Mouse (Mus musculus): Measurements from ENCODE around the gene Gxylt2. TPM values are rescaled to one million over a fixed set of nuclear protein-coding genes. Genes with fewer than 3 reads are reported as not detected.

The Gxylt2 gene
- polyA plus RNA-seq, 1 experiment from 2014 or later = 0.93 TPM

- no peak overlapping the region for H3K4me2 ChIP-seq
- no peaks in the 10 kb centered on the region for H3K27me3 ChIP-seq (ENCODE audit: control insufficient read depth, insufficient read depth, low read length)
- no peak overlapping the region for H3K9ac ChIP-seq (ENCODE audit: low read depth, low read length)
- peaks cover 4% of the 10 kb centered on the region; the same call in 1 of the 2 replicates for H3K4me1 ChIP-seq (ENCODE audit: control insufficient read depth, insufficient read depth, low read length)
- WGBS (ENCODE audit: insufficient replicate concordance) = 26% methylated on average over 6 of the region's 6 CpGs
- H3K36me3 ChIP-seq (ENCODE audit: control insufficient read depth, insufficient read depth, low read length) = no peaks in the 10 kb centered on the region
- no peak overlapping the region for H3K4me3 ChIP-seq (ENCODE audit: low read depth, low read length)
- H3K27ac ChIP-seq (ENCODE audit: low read depth, low read length) = no peak overlapping the region
- no peaks in the 10 kb centered on the region for H3K9me3 ChIP-seq (replicated peaks; ENCODE audit: control insufficient read depth, low read length)
- no peak for ATAC-seq (replicated peaks; ENCODE audit: insufficient number of reproducible peaks, low FRiP score, low TSS enrichment)
Measured at GRCm38 (mm10) chr6:100674974-100675373, 29.6 kb upstream of the Gxylt2 start.

GRCm38 (mm10) chr6:100676461-100676860, 28.1 kb upstream of the Gxylt2 start:
- Histone ChIP-seq H3K27ac (ENCODE audit: low read depth, low read length) (no peak overlapping the region), H3K4me3 (ENCODE audit: low read depth, low read length) (no peak overlapping the region), H3K27me3 (ENCODE audit: control insufficient read depth, insufficient read depth, low read length) (no peaks in the 10 kb centered on the region), H3K36me3 (ENCODE audit: control insufficient read depth, insufficient read depth, low read length) (no peaks in the 10 kb centered on the region), H3K9ac (ENCODE audit: low read depth, low read length) (no peak overlapping the region), H3K9me3 (replicated peaks; ENCODE audit: control insufficient read depth, low read length) (no peaks in the 10 kb centered on the region), H3K4me2 (no peak overlapping the region), H3K4me1 (ENCODE audit: control insufficient read depth, insufficient read depth, low read length) (0 out of 2 replicates have a peak, but pooled peaks cover 2% of the 10 kb centered on the region)
- WGBS (ENCODE audit: insufficient replicate concordance) = 89% methylated on average over 6 of the region's 7 CpGs
- ATAC-seq (replicated peaks; ENCODE audit: insufficient number of reproducible peaks, low FRiP score, low TSS enrichment) = no peak

- H3K4me1 ChIP-seq (ENCODE audit: control insufficient read depth, insufficient read depth, low read length) = no peaks in the 10 kb centered on the region
- no peak overlapping the region for H3K4me2 ChIP-seq
- no peak for ATAC-seq (replicated peaks; ENCODE audit: insufficient number of reproducible peaks, low FRiP score, low TSS enrichment)
- no peak overlapping the region for H3K9ac ChIP-seq (ENCODE audit: low read depth, low read length)
- H3K9me3 ChIP-seq (replicated peaks; ENCODE audit: control insufficient read depth, low read length) = no peaks in the 10 kb centered on the region
- no peaks in the 10 kb centered on the region for H3K36me3 ChIP-seq (ENCODE audit: control insufficient read depth, insufficient read depth, low read length)
- H3K27ac ChIP-seq (ENCODE audit: low read depth, low read length) = no peak overlapping the region
- no peaks in the 10 kb centered on the region for H3K27me3 ChIP-seq (ENCODE audit: control insufficient read depth, insufficient read depth, low read length)
- WGBS (ENCODE audit: insufficient replicate concordance) = 94% methylated on average over 2 of the region's 2 CpGs
- H3K4me3 ChIP-seq (ENCODE audit: low read depth, low read length) = no peak overlapping the region
Measured at GRCm38 (mm10) chr6:100678636-100679035, 25.9 kb upstream of the Gxylt2 start.

- no peak for ATAC-seq (replicated peaks; ENCODE audit: insufficient number of reproducible peaks, low FRiP score, low TSS enrichment)
- no peaks in the 10 kb centered on the region for H3K27me3 ChIP-seq (ENCODE audit: control insufficient read depth, insufficient read depth, low read length)
- H3K9me3 ChIP-seq (replicated peaks; ENCODE audit: control insufficient read depth, low read length) = no peaks in the 10 kb centered on the region
- H3K4me1 ChIP-seq (ENCODE audit: control insufficient read depth, insufficient read depth, low read length) = no peaks in the 10 kb centered on the region
- WGBS (ENCODE audit: insufficient replicate concordance) = 74% methylated on average over 2 of the region's 2 CpGs
- no peak overlapping the region for H3K4me2 ChIP-seq
- no peak overlapping the region for H3K4me3 ChIP-seq (ENCODE audit: low read depth, low read length)
- no peaks in the 10 kb centered on the region for H3K36me3 ChIP-seq (ENCODE audit: control insufficient read depth, insufficient read depth, low read length)
- no peak overlapping the region for H3K27ac ChIP-seq (ENCODE audit: low read depth, low read length)
- H3K9ac ChIP-seq (ENCODE audit: low read depth, low read length) = no peak overlapping the region
Measured at GRCm38 (mm10) chr6:100686341-100686740, 18.2 kb upstream of the Gxylt2 start.

GRCm38 (mm10) chr6:100699986-100700385, 4.5 kb upstream of the Gxylt2 start:
- H3K4me1 ChIP-seq (ENCODE audit: control insufficient read depth, insufficient read depth, low read length) = no peaks in the 10 kb centered on the region
- no peak overlapping the region for H3K27ac ChIP-seq (ENCODE audit: low read depth, low read length)
- 77% methylated on average over 5 of the region's 5 CpGs for WGBS (ENCODE audit: insufficient replicate concordance)
- no peak overlapping the region for H3K4me2 ChIP-seq
- no peak overlapping the region for H3K9ac ChIP-seq (ENCODE audit: low read depth, low read length)
- peaks cover 19% of the 10 kb centered on the region for H3K27me3 ChIP-seq (ENCODE audit: control insufficient read depth, insufficient read depth, low read length)
- H3K4me3 ChIP-seq (ENCODE audit: low read depth, low read length) = no peak overlapping the region
- H3K36me3 ChIP-seq (ENCODE audit: control insufficient read depth, insufficient read depth, low read length) = no peaks in the 10 kb centered on the region
- ATAC-seq (replicated peaks; ENCODE audit: insufficient number of reproducible peaks, low FRiP score, low TSS enrichment) = no peak
- no peaks in the 10 kb centered on the region for H3K9me3 ChIP-seq (replicated peaks; ENCODE audit: control insufficient read depth, low read length)

- Histone ChIP-seq H3K4me2 (no peak overlapping the region), H3K27me3 (ENCODE audit: control insufficient read depth, insufficient read depth, low read length) (peaks cover 26% of the 10 kb centered on the region), H3K36me3 (ENCODE audit: control insufficient read depth, insufficient read depth, low read length) (no peaks in the 10 kb centered on the region), H3K9ac (ENCODE audit: low read depth, low read length) (no peak overlapping the region), H3K4me3 (ENCODE audit: low read depth, low read length) (no peak overlapping the region), H3K27ac (ENCODE audit: low read depth, low read length) (no peak overlapping the region), H3K9me3 (replicated peaks; ENCODE audit: control insufficient read depth, low read length) (no peaks in the 10 kb centered on the region), H3K4me1 (ENCODE audit: control insufficient read depth, insufficient read depth, low read length) (peaks cover 3% of the 10 kb centered on the region; the same call in 1 of the 2 replicates)
- 71% methylated on average over 5 of the region's 5 CpGs for WGBS (ENCODE audit: insufficient replicate concordance)
- no peak for ATAC-seq (replicated peaks; ENCODE audit: insufficient number of reproducible peaks, low FRiP score, low TSS enrichment)
Measured at GRCm38 (mm10) chr6:100700774-100701173, 3.8 kb upstream of the Gxylt2 start.

- H3K9ac ChIP-seq (ENCODE audit: low read depth, low read length) = peak overlapping the region; percentile 68; the same call in 1 of the 2 replicates
- H3K4me2 ChIP-seq = peak overlapping the region; percentile 95
- H3K36me3 ChIP-seq (ENCODE audit: control insufficient read depth, insufficient read depth, low read length) = no peaks in the 10 kb centered on the region
- peak overlapping the region; percentile 62 for H3K4me3 ChIP-seq (ENCODE audit: low read depth, low read length)
- ATAC-seq (replicated peaks; ENCODE audit: insufficient number of reproducible peaks, low FRiP score, low TSS enrichment) = no peak
- H3K4me1 ChIP-seq (ENCODE audit: control insufficient read depth, insufficient read depth, low read length) = peaks cover 3% of the 10 kb centered on the region; the same call in 1 of the 2 replicates
- H3K9me3 ChIP-seq (replicated peaks; ENCODE audit: control insufficient read depth, low read length) = no peaks in the 10 kb centered on the region
- H3K27ac ChIP-seq (ENCODE audit: low read depth, low read length) = no peak overlapping the region
- H3K27me3 ChIP-seq (ENCODE audit: control insufficient read depth, insufficient read depth, low read length) = peaks cover 26% of the 10 kb centered on the region
- WGBS (ENCODE audit: insufficient replicate concordance) = 32% methylated on average over 8 of the region's 8 CpGs
Measured at GRCm38 (mm10) chr6:100704197-100704573, 349 bp upstream of the Gxylt2 start.

GRCm38 (mm10) chr6:100705366-100705811, 855 bp downstream of the Gxylt2 start:
- Histone ChIP-seq H3K4me2 (peak overlapping the region; percentile 95), H3K36me3 (ENCODE audit: control insufficient read depth, insufficient read depth, low read length) (no peaks in the 10 kb centered on the region), H3K4me1 (ENCODE audit: control insufficient read depth, insufficient read depth, low read length) (peaks cover 3% of the 10 kb centered on the region; the same call in 1 of the 2 replicates), H3K9ac (ENCODE audit: low read depth, low read length) (peak overlapping the region; percentile 68), H3K9me3 (replicated peaks; ENCODE audit: control insufficient read depth, low read length) (no peaks in the 10 kb centered on the region), H3K27me3 (ENCODE audit: control insufficient read depth, insufficient read depth, low read length) (peaks cover 26% of the 10 kb centered on the region), H3K27ac (ENCODE audit: low read depth, low read length) (no peak overlapping the region), H3K4me3 (ENCODE audit: low read depth, low read length) (peak overlapping the region; percentile 62)
- ATAC-seq (replicated peaks; ENCODE audit: insufficient number of reproducible peaks, low FRiP score, low TSS enrichment) = no peak
- under 1% methylated on average over 15 of the region's 15 CpGs for WGBS (ENCODE audit: insufficient replicate concordance)

- no peak for ATAC-seq (replicated peaks; ENCODE audit: insufficient number of reproducible peaks, low FRiP score, low TSS enrichment)
- 61% methylated on average over 6 of the region's 6 CpGs for WGBS (ENCODE audit: insufficient replicate concordance)
- peaks cover 26% of the 10 kb centered on the region for H3K27me3 ChIP-seq (ENCODE audit: control insufficient read depth, insufficient read depth, low read length)
- H3K4me1 ChIP-seq (ENCODE audit: control insufficient read depth, insufficient read depth, low read length) = peaks cover 3% of the 10 kb centered on the region; the same call in 1 of the 2 replicates
- H3K36me3 ChIP-seq (ENCODE audit: control insufficient read depth, insufficient read depth, low read length) = no peaks in the 10 kb centered on the region
- H3K4me2 ChIP-seq = no peak overlapping the region
- no peaks in the 10 kb centered on the region for H3K9me3 ChIP-seq (replicated peaks; ENCODE audit: control insufficient read depth, low read length)
- H3K4me3 ChIP-seq (ENCODE audit: low read depth, low read length) = no peak overlapping the region
- no peak overlapping the region for H3K9ac ChIP-seq (ENCODE audit: low read depth, low read length)
- H3K27ac ChIP-seq (ENCODE audit: low read depth, low read length) = no peak overlapping the region
Measured at GRCm38 (mm10) chr6:100706861-100707260, 2.3 kb downstream of the Gxylt2 start.

Measured in heart, embryonic 11.5 days (tissue).